Mouse (Mus musculus): ENCODE measurements at regions not wholly inside any gene's neighbourhood (a gene's known extent, or its start where the extent isn't known, plus 50 kb on each side); places are given as distances from the start of the nearest gene placed in this dataset.

DNA sequence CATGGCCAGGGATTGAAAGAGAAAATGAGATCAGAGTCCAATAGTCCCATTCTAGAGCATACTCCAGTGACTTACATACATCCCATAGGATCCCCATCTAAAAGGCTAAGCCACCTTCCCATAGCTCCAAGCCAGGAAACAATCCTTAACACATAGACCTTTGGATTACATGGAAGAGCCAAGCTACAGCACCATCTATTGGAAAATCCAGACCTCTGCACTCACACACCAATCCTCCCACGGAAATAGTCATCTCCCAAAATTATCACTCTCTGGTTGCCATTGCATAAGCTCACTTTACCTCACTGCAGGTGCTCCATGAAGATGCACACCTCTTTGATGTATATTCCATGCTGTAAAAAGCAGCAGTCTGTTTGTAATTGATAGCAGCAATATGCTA lies 543.4 kb downstream of the Nebl start:
- Histone ChIP-seq H3K27me3 (ENCODE audit: control insufficient read depth, insufficient read depth, insufficient read length) (no peaks in the 10 kb centered on the region), H3K4me3 (no peak overlapping the region), H3K36me3 (ENCODE audit: control insufficient read depth, insufficient read depth) (no peaks in the 10 kb centered on the region), H3K4me2 (ENCODE audit: low read depth) (no peak overlapping the region), H3K79me2 (ENCODE audit: control insufficient read depth, insufficient read depth) (no peaks in the 10 kb centered on the region), H3ac (ENCODE audit: control insufficient read depth, insufficient read length) (no peak overlapping the region)
- TF ChIP-seq USF1 (IDR thresholded peaks at IDR 0.05; ENCODE audit: low read depth) (no peak), MYOG (IDR thresholded peaks at IDR 0.05; ENCODE audit: control insufficient read depth in 1 of 3, insufficient read depth in 1 of 3, insufficient read length in 2 of 3, low read depth in 2 of 3) (no peak), TCF12 (IDR thresholded peaks at IDR 0.05; ENCODE audit: insufficient read depth, poor library complexity, severe bottlenecking) (no peak), SRF (IDR thresholded peaks at IDR 0.05; ENCODE audit: control insufficient read depth, insufficient read length, low read depth) (no peak), CEBPB (IDR thresholded peaks at IDR 0.05; ENCODE audit: insufficient read depth, poor library complexity, severe bottlenecking) (no peak), REST (IDR thresholded peaks at IDR 0.05; ENCODE audit: insufficient read depth, insufficient read length) (no peak), E2F4 (IDR thresholded peaks at IDR 0.05; ENCODE audit: insufficient read depth) (no peak), TCF3 (IDR thresholded peaks at IDR 0.05; ENCODE audit: insufficient read length, low read depth) (no peak), MYOD1 (IDR thresholded peaks at IDR 0.05; ENCODE audit: control insufficient read depth in 1 of 3, insufficient read length in 2 of 3, low read depth in 2 of 3) (no peak), POLR2A (IDR thresholded peaks at IDR 0.05; ENCODE audit: insufficient read length, low read depth) (no peak), MAX (IDR thresholded peaks at IDR 0.05; ENCODE audit: low read depth) (no peak), POLR2AphosphoS2 (IDR thresholded peaks at IDR 0.05; ENCODE audit: insufficient read length, low read depth) (no peak)

DNA sequence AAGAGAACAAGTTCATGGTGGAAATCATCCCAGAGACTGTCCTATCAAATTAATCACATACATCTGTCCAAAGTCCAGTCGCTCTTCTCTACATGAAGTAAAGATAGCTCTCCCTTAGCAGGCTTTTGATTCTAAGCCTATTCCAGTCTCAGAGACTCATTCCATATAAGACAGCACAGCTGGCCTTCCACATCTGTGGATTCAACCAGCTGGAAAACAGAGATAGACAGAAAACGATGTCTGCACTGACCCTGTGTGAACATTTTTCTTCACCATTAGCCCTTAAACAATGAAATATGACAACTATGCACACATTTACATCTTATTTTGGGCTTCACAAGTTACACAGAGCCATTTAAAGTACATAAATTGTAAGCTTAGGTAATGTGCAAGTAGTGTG lies 547.6 kb downstream of the Nebl start:
- Histone ChIP-seq H3K36me3 (ENCODE audit: control insufficient read depth, insufficient read depth) (no peaks in the 10 kb centered on the region), H3ac (ENCODE audit: control insufficient read depth, insufficient read length) (no peak overlapping the region), H3K4me3 (no peak overlapping the region), H3K27me3 (ENCODE audit: control insufficient read depth, insufficient read depth, insufficient read length) (no peaks in the 10 kb centered on the region), H3K79me2 (ENCODE audit: control insufficient read depth, insufficient read depth) (no peaks in the 10 kb centered on the region), H3K4me2 (ENCODE audit: low read depth) (no peak overlapping the region)
- no peak for TF ChIP-seq POLR2AphosphoS2 (IDR thresholded peaks at IDR 0.05; ENCODE audit: insufficient read length, low read depth)

DNA sequence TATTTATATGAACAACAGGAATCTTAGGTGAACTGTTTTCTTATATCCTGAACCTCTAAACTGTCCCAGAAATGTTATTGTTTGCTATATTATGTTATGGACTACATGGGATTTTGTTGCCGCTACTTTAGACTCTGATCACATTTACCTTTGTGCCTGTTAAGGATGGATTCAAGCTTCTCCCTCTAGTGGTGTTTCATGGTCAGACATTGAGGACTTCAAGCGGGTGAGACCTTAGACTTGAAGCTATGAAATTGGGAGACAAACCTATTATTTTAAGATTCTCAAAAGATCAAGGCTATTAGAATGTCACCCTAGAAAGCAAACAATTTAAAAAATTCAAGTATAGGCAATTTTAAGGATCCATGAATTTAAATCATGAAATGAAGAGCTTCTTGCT lies 549.7 kb downstream of the Nebl start:
- Histone ChIP-seq H3K4me2 (ENCODE audit: low read depth) (no peak overlapping the region), H3ac (ENCODE audit: control insufficient read depth, insufficient read length) (no peak overlapping the region), H3K27me3 (ENCODE audit: control insufficient read depth, insufficient read depth, insufficient read length) (no peaks in the 10 kb centered on the region), H3K4me3 (no peak overlapping the region), H3K36me3 (ENCODE audit: control insufficient read depth, insufficient read depth) (no peaks in the 10 kb centered on the region), H3K79me2 (ENCODE audit: control insufficient read depth, insufficient read depth) (no peaks in the 10 kb centered on the region)
- TF ChIP-seq POLR2AphosphoS2 (IDR thresholded peaks at IDR 0.05; ENCODE audit: insufficient read length, low read depth), result no peak
- TF ChIP-seq USF1 (IDR thresholded peaks at IDR 0.05; ENCODE audit: low read depth), result no peak
- TF ChIP-seq MYOD1 (IDR thresholded peaks at IDR 0.05; ENCODE audit: control insufficient read depth in 1 of 3, insufficient read length in 2 of 3, low read depth in 2 of 3), result no peak
- TF ChIP-seq REST (IDR thresholded peaks at IDR 0.05; ENCODE audit: insufficient read depth, insufficient read length), result no peak
- TF ChIP-seq MAX (IDR thresholded peaks at IDR 0.05; ENCODE audit: low read depth), result no peak
- TF ChIP-seq SRF (IDR thresholded peaks at IDR 0.05; ENCODE audit: control insufficient read depth, insufficient read length, low read depth), result no peak
- no peak for TF ChIP-seq POLR2A (IDR thresholded peaks at IDR 0.05; ENCODE audit: insufficient read length, low read depth)
- TF ChIP-seq TCF3 (IDR thresholded peaks at IDR 0.05; ENCODE audit: insufficient read length, low read depth), result no peak
- TF ChIP-seq TCF12 (IDR thresholded peaks at IDR 0.05; ENCODE audit: insufficient read depth, poor library complexity, severe bottlenecking), result no peak
- TF ChIP-seq E2F4 (IDR thresholded peaks at IDR 0.05; ENCODE audit: insufficient read depth), result no peak
- TF ChIP-seq MYOG (IDR thresholded peaks at IDR 0.05; ENCODE audit: control insufficient read depth in 1 of 3, insufficient read depth in 1 of 3, insufficient read length in 2 of 3, low read depth in 2 of 3), result no peak
- no peak for TF ChIP-seq CEBPB (IDR thresholded peaks at IDR 0.05; ENCODE audit: insufficient read depth, poor library complexity, severe bottlenecking)

DNA sequence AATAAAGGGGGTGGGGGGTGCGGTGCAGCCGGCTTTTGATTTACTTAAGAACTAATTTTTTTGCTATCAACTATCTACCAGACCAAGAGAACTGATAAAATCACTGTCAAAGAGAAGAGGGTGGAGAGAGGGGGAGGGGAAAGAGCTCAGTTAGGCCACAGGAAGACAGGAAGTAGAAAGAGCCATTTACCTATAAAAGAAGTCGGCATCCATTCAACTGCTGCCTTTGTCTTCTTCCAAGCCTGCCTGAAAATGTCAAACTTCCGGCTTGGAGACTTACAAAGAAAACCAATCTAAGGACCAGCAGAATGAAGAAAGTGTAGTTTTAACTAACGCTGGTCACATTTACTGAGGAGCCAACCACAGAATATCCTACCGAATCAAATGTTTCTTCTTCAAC lies 562.4 kb downstream of the Nebl start:
- TF ChIP-seq E2F4 (IDR thresholded peaks at IDR 0.05; ENCODE audit: insufficient read depth), result no peak
- TF ChIP-seq USF1 (IDR thresholded peaks at IDR 0.05; ENCODE audit: low read depth), result no peak
- TF ChIP-seq POLR2A (IDR thresholded peaks at IDR 0.05; ENCODE audit: insufficient read length, low read depth), result no peak
- TF ChIP-seq REST (IDR thresholded peaks at IDR 0.05; ENCODE audit: insufficient read depth, insufficient read length), result no peak

DNA sequence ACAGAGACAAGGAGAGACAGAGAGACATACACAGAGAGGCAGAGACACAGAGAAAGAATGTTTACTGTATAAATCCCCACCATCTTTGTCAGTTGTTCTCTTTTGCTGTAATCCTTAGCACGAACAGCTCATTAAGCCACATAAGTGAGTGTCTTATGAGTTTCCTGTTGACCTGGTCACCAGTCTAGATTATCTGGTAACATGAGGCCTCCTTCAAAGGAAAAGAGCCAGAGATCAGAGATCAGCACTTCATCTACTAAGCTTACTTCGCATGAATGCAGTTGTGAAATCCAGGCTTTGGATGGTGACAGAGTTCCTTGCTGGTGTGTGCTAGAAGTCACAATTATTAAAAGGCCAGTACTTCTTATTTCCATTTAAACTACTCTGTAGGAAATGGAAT lies 566.2 kb downstream of the Nebl start:
- H3K36me3 ChIP-seq (ENCODE audit: control insufficient read depth, insufficient read depth), result no peaks in the 10 kb centered on the region
- H3ac ChIP-seq (ENCODE audit: control insufficient read depth, insufficient read length), result no peak overlapping the region
- no peak for TF ChIP-seq MAX (IDR thresholded peaks at IDR 0.05; ENCODE audit: low read depth)
- TF ChIP-seq MYOG (IDR thresholded peaks at IDR 0.05; ENCODE audit: control insufficient read depth in 1 of 3, insufficient read depth in 1 of 3, insufficient read length in 2 of 3, low read depth in 2 of 3), result no peak
- TF ChIP-seq MYOD1 (IDR thresholded peaks at IDR 0.05; ENCODE audit: control insufficient read depth in 1 of 3, insufficient read length in 2 of 3, low read depth in 2 of 3), result no peak
- TF ChIP-seq REST (IDR thresholded peaks at IDR 0.05; ENCODE audit: insufficient read depth, insufficient read length), result no peak
- TF ChIP-seq POLR2AphosphoS2 (IDR thresholded peaks at IDR 0.05; ENCODE audit: insufficient read length, low read depth), result no peak
- no peak for TF ChIP-seq E2F4 (IDR thresholded peaks at IDR 0.05; ENCODE audit: insufficient read depth)
- no peak for TF ChIP-seq SRF (IDR thresholded peaks at IDR 0.05; ENCODE audit: control insufficient read depth, insufficient read length, low read depth)
- no peak for TF ChIP-seq POLR2A (IDR thresholded peaks at IDR 0.05; ENCODE audit: insufficient read length, low read depth)
- TF ChIP-seq USF1 (IDR thresholded peaks at IDR 0.05; ENCODE audit: low read depth), result no peak
- no peak for TF ChIP-seq CEBPB (IDR thresholded peaks at IDR 0.05; ENCODE audit: insufficient read depth, poor library complexity, severe bottlenecking)
- no peak for TF ChIP-seq TCF12 (IDR thresholded peaks at IDR 0.05; ENCODE audit: insufficient read depth, poor library complexity, severe bottlenecking)
- TF ChIP-seq TCF3 (IDR thresholded peaks at IDR 0.05; ENCODE audit: insufficient read length, low read depth), result no peak
- no peak overlapping the region for H3K4me3 ChIP-seq
- H3K27me3 ChIP-seq (ENCODE audit: control insufficient read depth, insufficient read depth, insufficient read length), result no peaks in the 10 kb centered on the region
- H3K79me2 ChIP-seq (ENCODE audit: control insufficient read depth, insufficient read depth), result no peaks in the 10 kb centered on the region
- H3K4me2 ChIP-seq (ENCODE audit: low read depth), result no peak overlapping the region

More for the DNA sequence above, 562.4 kb downstream of the Nebl start:
- Histone ChIP-seq H3K4me2 (ENCODE audit: low read depth) (no peak overlapping the region), H3ac (ENCODE audit: control insufficient read depth, insufficient read length) (no peak overlapping the region), H3K79me2 (ENCODE audit: control insufficient read depth, insufficient read depth) (no peaks in the 10 kb centered on the region), H3K27me3 (ENCODE audit: control insufficient read depth, insufficient read depth, insufficient read length) (no peaks in the 10 kb centered on the region), H3K4me3 (no peak overlapping the region), H3K36me3 (ENCODE audit: control insufficient read depth, insufficient read depth) (no peaks in the 10 kb centered on the region)

Data from myocyte (in vitro differentiated cells).